Mouse (Mus musculus) T-helper 17 cell (primary cell): ENCODE results near the gene Neurod2.

Experiments used
- in situ Hi-C, 2 experiments: fragments of 300-600 bp; cut with MboI, MseI; formaldehyde crosslinking; loops; 1 replicate in 1 of 2; 2 replicates in 1 of 2; pipeline ENCODE4 v1.15.1; 2025; ENCODE audit warnings: high pct_unique_total_duplicates in 2 of 2

Neurod2 gene

GRCm38 (mm10) chr11:98329081-98329959 is at the start of gene Neurod2:
Neurod2 (minus strand) TSS chr11:98329648.
- in situ Hi-C loops: no loop called here

- in situ Hi-C loops: no loop called here
These were observed 48.3 kb upstream of the Neurod2 start for GRCm38 (mm10) chr11:98377787-98378186.

DNA sequence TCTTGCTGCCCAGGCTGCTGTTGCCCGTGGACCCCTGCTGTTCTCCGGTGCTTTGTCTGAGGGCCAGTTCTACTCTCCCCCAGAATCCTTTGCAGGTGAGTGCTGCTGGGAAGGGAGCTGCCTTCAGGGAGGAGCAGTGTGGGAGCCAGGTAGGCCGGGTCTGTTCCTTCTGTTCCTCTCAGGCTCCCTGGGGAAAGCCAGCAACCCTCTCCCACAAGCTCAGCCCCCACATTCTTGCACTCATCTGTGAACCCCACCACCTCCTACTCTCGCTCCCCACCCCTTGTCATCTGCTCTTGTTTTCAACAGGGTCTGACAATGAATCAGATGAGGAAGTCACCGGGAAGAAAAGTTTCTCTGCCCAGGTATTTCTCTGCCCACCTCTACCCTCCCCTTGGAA is 47.3 kb upstream of the Neurod2 start:
- in situ Hi-C loops: no loop called here

GRCm38 (mm10) chr11:98374266-98374665 is 44.8 kb upstream of the Neurod2 start:
- in situ Hi-C loops: no loop called here

GRCm38 (mm10) chr11:98373244-98373643 is 43.8 kb upstream of the Neurod2 start:
- in situ Hi-C loops: no loop called here

DNA sequence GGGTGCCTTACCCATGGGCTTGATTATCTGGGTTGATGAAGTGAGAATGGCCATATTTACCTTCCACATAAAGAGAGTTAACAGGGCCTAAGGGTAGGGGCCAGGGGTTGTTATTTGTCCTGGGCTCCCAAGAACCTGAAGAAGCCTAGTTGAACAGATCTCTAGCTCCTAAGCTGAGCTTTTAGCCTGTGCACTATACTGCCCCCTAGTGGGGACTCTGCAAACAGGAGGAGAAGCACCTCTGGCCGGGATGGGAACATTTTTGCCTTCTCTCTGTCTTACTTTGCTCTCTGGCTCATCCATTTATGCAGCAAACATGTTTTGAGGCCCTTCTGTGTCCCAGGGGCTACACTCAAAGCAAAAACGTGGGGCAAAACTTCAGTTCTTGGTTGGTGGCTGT is 43.0 kb upstream of the Neurod2 start:
- in situ Hi-C loops: no loop called here

DNA sequence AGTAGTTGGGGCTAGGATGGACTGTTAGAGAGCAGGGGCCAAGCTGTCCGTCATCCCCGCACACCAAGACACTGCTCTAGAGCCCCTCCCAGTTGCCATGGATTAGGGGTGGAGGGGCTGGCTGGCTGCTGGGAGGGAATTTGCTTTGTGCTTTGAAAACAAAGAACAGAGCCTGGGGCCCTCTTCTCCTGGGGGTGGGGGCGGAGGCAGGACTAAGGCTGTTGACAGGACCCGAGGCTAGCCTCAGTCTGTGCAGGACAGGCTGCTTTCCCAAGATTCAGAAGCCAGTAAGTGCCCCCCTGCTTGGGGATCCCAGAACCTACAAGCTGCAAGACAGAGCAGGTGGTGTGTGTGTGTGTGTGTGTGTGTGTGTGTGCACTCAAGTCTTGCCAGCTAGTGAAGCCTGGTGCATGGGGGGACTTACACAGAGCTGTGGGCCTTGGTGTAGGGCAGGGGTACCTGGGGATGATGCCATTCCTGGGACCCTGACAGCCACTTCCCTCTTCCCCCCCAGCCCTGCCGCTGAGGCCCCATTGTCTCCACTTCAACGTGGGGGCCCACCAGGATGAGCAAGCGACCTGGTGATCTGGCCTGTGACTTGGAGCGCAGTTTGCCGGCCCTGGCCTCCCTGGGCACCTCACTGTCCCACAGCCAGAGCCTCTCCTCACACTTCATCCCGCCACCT is 42.2 kb upstream of the Neurod2 start:
- in situ Hi-C loops: no loop called here

GRCm38 (mm10) chr11:98370588-98370987 is 41.1 kb upstream of the Neurod2 start:
- in situ Hi-C loops: no loop called here

DNA sequence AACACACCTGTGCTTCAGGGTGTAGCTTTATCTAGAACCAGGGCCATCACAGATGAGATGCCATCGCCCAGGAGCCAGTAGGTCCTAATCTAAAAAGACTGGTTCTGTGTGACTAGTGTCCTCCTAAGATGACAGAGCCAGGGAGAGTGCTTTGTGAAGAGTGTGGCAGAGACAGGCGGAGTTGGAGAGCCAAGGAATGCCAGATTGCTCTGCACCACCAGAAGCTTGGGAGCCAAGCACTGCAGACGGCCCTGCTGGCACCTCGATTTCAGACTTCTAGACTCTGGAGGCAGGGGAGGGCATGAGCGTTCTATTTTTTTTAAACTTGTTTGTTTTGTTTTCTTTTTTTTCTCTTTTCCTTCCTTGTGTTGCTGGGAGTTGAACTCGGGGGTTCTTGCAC is 39.9 kb upstream of the Neurod2 start:
- in situ Hi-C loops: no loop called here

DNA sequence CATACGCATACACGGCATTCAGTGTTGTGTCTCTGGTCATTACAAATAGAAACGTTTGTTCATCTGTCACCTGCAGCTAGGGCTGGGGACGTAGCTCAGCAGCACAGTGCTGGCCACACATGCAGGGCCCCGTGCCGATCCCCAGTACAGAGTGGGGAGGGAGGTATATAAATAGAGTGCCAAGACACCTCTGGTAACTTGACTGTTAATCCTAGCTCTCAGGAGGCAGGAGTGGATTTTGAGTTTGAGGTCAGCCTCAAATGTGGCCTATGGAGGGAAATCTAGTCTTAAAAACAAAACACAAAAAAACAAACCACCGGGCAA is 38.4 kb upstream of the Neurod2 start:
- in situ Hi-C loops: no loop called here

DNA sequence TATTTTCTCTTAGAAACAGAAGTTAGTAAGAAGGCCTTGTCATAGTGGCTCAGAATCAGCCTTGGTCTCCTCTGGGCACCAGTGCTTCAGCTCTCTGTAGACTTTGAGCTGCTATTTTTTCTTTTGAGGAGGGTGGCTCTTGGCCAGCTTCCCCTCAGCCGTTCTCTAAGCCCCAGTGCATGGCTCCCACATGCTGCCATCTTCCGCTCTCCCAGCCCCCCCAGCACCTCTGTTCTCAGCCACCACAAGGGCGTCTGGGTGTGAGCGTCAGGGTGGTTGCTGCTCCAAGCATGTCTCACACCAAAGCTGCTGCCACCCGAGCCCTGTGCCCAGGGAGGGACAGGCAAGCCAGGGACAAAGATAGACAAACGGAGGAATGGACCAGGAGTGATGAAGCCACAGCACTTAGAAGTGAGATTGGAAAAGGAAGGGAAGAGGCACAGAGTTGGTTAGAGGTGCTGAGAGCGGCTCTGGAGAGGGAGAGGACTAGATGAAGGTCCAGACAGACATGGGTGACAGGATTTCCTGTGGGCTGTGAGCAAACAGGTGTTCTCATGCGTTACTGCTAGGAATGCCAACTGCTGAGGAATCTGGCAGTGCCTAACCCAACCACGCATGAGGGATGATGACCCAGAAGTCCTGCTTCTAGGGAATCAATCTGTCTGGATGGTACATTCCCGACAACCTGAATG is 37.9 kb upstream of the Neurod2 start:
- in situ Hi-C loops: no loop called here

DNA sequence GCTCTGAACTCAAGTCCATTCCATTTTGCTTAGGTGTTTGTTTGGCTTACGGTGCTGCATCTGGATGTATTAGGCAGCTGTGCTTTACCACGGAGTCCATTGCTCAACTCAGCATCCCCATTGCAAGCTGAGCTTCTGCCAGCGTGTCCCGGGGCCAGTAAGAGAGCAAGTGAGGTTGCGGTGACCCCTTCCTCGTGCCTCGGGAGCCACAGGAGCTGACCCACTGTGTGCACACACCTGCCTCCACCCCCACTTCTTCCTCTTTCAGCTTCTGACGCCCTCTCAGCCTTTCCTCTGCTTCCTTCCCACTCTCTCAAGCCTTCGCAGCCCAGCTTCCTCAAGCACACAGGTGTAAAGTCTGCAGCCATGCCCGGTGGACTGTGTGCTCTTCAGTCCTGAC is 36.8 kb upstream of the Neurod2 start:
- in situ Hi-C loops: no loop called here

GRCm38 (mm10) chr11:98364410-98364809 is 35.0 kb upstream of the Neurod2 start:
- in situ Hi-C loops: no loop called here

DNA sequence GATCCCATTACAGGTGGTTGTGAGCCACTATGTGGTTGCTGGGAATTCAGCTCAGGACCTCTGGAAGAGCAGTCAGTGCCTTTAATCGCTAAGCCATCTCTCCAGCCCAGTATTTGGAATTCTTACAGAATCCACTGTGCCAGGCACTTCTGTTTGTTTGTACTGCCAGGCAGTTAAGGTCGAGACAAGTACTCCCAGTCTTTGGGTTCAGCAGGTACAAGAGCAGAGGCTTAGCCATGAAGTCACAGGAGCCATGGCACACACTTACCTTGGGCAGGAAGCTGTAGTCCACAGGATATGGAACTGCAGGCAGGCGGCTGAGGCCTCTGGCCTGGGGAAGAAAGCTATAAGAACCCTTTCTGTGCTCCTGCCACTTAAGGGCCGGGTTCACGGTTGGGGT is 34.4 kb upstream of the Neurod2 start:
- in situ Hi-C loops: no loop called here

- in situ Hi-C loops: no loop called here
These were observed 31.5 kb upstream of the Neurod2 start for GRCm38 (mm10) chr11:98360866-98361521.

DNA sequence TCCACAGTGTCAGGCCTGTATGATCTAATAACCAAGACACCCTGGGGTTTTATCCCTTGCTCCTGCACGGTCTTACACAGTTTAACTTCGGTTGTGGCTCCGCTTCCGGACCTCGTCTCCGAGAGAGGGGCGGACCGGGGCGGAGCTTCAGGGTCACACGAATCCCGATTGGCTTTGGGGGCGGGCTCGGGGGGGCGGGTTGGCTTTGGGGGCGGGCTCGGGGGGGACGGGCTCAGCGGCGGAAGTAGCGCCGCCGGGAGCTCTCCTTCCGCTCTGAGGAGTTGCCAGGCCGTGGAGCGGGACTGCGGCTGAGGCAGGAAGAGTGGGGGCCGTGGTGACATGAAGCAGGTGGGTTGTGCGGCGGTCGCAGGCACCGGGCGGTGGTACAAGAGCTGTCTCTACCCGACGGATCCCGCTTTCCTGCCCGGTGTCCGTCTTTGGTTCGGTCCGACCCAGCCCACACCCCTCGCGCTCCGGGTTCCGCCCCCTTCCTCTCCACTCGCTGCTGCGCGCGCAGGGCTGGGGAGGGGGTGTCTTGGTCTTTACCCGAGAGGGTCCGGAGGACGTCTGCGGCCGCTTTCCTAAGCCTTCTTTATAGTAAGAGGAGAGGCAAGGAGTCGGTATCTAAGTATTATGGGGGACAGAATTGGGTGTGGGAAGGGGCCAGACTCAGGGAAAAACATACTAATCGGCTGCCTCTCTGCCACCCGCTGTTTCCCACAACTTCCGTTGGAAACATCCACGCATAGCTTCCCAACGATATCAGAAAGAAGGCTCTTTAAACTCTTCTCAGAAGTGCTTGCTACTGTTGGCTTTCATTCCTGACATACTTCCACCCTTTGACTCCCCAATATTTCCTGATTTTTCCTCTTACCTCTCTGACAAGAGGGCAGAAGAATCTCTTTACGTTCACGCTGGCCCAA is 29.0 kb upstream of the Neurod2 start, which contains the start of gene Stard3:
Gene Stard3 (plus strand): TSS at position 208 of the 923 bp plus-strand sequence.
- in situ Hi-C loops: no loop called here

DNA sequence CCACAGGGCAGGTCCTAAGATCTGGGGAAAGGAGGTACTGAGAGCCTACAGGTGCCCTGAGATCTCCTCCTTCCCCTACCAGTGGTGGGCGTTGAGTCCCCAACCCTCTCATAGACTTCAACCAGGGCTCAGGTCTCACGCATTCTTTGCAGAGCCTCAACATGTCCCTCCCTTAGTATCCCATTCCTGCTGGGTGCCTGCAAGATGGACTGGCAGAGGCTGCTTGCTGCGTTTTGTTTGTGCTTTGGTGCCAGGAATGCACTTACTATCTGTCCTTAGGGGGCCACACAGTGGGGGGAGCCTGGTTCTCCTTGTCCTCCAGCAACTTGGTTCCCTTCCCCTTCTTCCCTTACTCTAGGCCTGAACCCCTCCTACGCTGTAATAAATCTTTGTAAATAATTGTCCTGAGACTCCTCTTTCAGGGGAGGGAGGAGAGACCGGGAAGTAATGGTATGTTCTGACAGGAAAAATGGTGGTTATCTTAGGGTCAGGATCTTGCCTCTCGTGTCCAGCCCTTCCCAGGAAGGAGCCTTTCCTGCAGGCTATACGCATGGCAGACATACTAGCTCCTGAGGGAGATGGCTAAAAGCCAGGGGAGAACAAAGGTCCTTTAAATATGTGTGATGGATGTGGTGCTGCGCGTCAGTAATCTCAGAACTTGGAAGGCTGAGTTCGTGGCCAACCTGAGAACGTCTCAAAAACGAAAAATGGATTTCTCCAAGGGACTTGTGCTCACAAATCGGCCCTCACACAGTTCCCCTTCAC is 28.1 kb upstream of the Neurod2 start:
- in situ Hi-C loops: no loop called here

- in situ Hi-C loops: no loop called here
These were observed 27.4 kb upstream of the Neurod2 start for GRCm38 (mm10) chr11:98356625-98357394.

DNA sequence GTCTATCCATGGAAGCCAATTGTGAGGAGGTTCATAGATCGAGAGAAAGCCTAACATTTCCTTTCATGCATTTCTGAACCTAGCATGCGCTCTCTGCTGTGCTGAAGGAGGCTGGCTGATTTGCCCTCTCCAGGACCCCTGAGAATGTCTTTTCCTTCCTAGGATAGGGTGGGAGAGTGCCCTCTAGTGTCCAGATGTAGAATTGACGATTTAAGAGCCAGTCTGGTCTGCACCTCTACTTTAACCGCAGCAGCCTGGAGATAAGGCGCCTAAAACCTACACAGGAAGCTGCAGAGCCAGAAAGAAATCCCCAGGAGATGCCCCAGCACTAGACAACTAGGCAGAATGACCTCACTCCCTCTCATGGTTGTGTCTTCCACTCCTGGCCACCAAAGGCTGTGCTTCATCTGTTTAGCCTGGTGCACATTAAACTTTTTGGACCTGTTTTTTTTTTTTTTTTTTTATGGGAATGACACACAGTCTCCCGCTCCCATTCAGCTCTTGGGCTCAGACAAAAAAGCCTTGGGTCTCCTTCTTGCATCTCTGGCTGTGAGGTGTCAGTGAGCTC is 26.4 kb upstream of the Neurod2 start:
- in situ Hi-C loops: no loop called here
